Mouse (Mus musculus) thymus, adult 2 months (tissue): ENCODE data around the gene Rps29. TPM values are rescaled to one million over a fixed set of nuclear protein-coding genes. Genes with fewer than 3 reads are reported as not detected.
"Not testable (repeated sequence)": the region's sequence is repeated elsewhere in the genome, so short reads cannot be mapped to it uniquely, and the experiment has no call there.

Experiments used
- DNase-seq: peaks from one replicate; pipeline ENCODE4 v3.0.0; 2021
- H3K27ac ChIP-seq: fragments of 200-500 bp; 2 replicates; pipeline ENCODE4 v1.5.1; 2012; ENCODE audit warnings: low read length, control low read depth; ENCODE audit not compliant: control insufficient read depth, insufficient read depth
- H3K27me3 ChIP-seq: fragments of 200-500 bp; 2 replicates; pipeline ENCODE4 v1.6.1; 2012; ENCODE audit warnings: mild to moderate bottlenecking, low read length, moderate library complexity, mixed read lengths; ENCODE audit not compliant: control insufficient read depth, insufficient read depth
- H3K36me3 ChIP-seq: fragments of 200-500 bp; 2 replicates; pipeline ENCODE4 v1.6.1; 2012; ENCODE audit warnings: mild to moderate bottlenecking, low read length, moderate library complexity; ENCODE audit not compliant: control insufficient read depth, insufficient read depth
- H3K4me1 ChIP-seq: fragments of 200-500 bp; replicated peaks from 2 replicates; pipeline ENCODE4 v1.6.1; 2012; ENCODE audit warnings: low read length; ENCODE audit not compliant: control insufficient read depth, insufficient read depth
- H3K4me3 ChIP-seq: fragments of 200-500 bp; 2 replicates; pipeline ENCODE4 v1.5.1; 2012; ENCODE audit warnings: mild to moderate bottlenecking, low read length, control low read depth, moderate library complexity; ENCODE audit not compliant: control insufficient read depth, insufficient read depth
- CTCF ChIP-seq: fragments of 200-500 bp; IDR thresholded peaks from 2 replicates; pipeline ENCODE4 v1.5.1; 2012; ENCODE audit warnings: mild to moderate bottlenecking, control low read depth, low read length, moderate library complexity, borderline replicate concordance; ENCODE audit not compliant: control insufficient read depth, poor library complexity, insufficient read depth; ENCODE audit errors: extremely low read depth
- POLR2A ChIP-seq: fragments of 200-500 bp; IDR thresholded peaks from 2 replicates; pipeline ENCODE4 v1.6.1; 2012; ENCODE audit warnings: mild to moderate bottlenecking, low read length, control low read depth, moderate library complexity; ENCODE audit not compliant: control insufficient read depth, poor library complexity, insufficient read depth; ENCODE audit errors: extremely low read depth
- WGBS: fragments of 180-500 bp; shearing (Covaris S2); methylation state at CpG from one replicate; pipeline ENCODE4 v1.1.7; 2018; 5-methylcytosine and 5-hydroxymethylcytosine counted together
- polyA plus RNA-seq: library from polyadenylated mRNA; depleted of rRNA; stranded (reverse); fragments of >200 nt; gene quantifications from 2 replicates; pipeline ENCODE4 v1.2.3, GENCODE M21; 2012

Rps29 gene
- polyA plus RNA-seq, 1 experiment = 2,152 TPM

- peaks cover 9% of the 10 kb centered on the region for H3K36me3 ChIP-seq
- no peak for TF ChIP-seq POLR2A
- no peak for TF ChIP-seq CTCF
Observed at GRCm38 (mm10) chr12:69177526-69177925, 18.5 kb upstream of the Rps29 start.

GRCm38 (mm10) chr12:69175975-69176374, 17.0 kb upstream of the Rps29 start:
- Histone ChIP-seq H3K4me3 (no peak overlapping the region), H3K4me1 (no peaks in the 10 kb centered on the region), H3K27me3 (no peaks in the 10 kb centered on the region), H3K27ac (no peak overlapping the region), H3K36me3 (0 out of 2 replicates have a peak, but pooled peaks cover 6% of the 10 kb centered on the region)
- no peak for DNase-seq
- 98% methylated on average over 3 of the region's 3 CpGs for WGBS
- no peak for TF ChIP-seq CTCF
- no peak for TF ChIP-seq POLR2A

More at GRCm38 (mm10) chr12:69177526-69177925, 18.5 kb upstream of the Rps29 start:
- no peak overlapping the region for H3K27ac ChIP-seq
- no peaks in the 10 kb centered on the region for H3K27me3 ChIP-seq
- no peaks in the 10 kb centered on the region for H3K4me1 ChIP-seq
- DNase-seq = no peak
- no peak overlapping the region for H3K4me3 ChIP-seq
- 89% methylated on average over 3 of the region's 3 CpGs for WGBS

GRCm38 (mm10) chr12:69171307-69171706, 12.3 kb upstream of the Rps29 start:
- H3K4me1 ChIP-seq = peaks cover 5% of the 10 kb centered on the region; the same call in 1 of the 2 replicates
- H3K4me3 ChIP-seq = no peak overlapping the region
- 99% methylated on average over 2 of the region's 2 CpGs for WGBS
- H3K27me3 ChIP-seq = no peaks in the 10 kb centered on the region
- no peak for TF ChIP-seq POLR2A
- no peak for TF ChIP-seq CTCF
- DNase-seq = no peak
- H3K27ac ChIP-seq = no peak overlapping the region
- 0 out of 2 replicates have a peak, but pooled peaks cover 6% of the 10 kb centered on the region for H3K36me3 ChIP-seq

- peak; percentile 84 for DNase-seq
- Histone ChIP-seq H3K4me3 (peak within 1 kb of the TSS; percentile 56), H3K27me3 (no peaks in the 10 kb centered on the region), H3K4me1 (peaks cover 5% of the 10 kb centered on the region; the same call in 1 of the 2 replicates), H3K27ac (no peak within 1 kb of the TSS), H3K36me3 (no peaks in the 10 kb centered on the region)
- under 1% methylated on average over 40 of the region's 40 CpGs for WGBS
- TF ChIP-seq CTCF (no peak), POLR2A (no peak; the same call in 1 of the 2 replicates)
Observed at GRCm38 (mm10) chr12:69168461-69169106, 9.6 kb upstream of the Rps29 start, which contains the start of gene Lrr1. TSS of gene Lrr1 (plus strand) at chr12:69168814.

- H3K36me3 ChIP-seq = no peaks in the 10 kb centered on the region
- no peaks in the 10 kb centered on the region for H3K27me3 ChIP-seq
- H3K4me3 ChIP-seq = peak overlapping the region; percentile 56
- 12% methylated on average over 18 of the region's 18 CpGs for WGBS
- TF ChIP-seq CTCF = no peak
- no peak for TF ChIP-seq POLR2A
- no peak for DNase-seq
- peaks cover 5% of the 10 kb centered on the region; the same call in 1 of the 2 replicates for H3K4me1 ChIP-seq
- H3K27ac ChIP-seq = no peak overlapping the region
Observed at GRCm38 (mm10) chr12:69167656-69168460, 8.9 kb upstream of the Rps29 start.

- not testable (repeated sequence) for H3K4me3 ChIP-seq, H3K4me1 ChIP-seq, H3K27me3 ChIP-seq, H3K27ac ChIP-seq, H3K36me3 ChIP-seq, DNase-seq
- 95% methylated on average over 8 of the region's 8 CpGs for WGBS
Observed at GRCm38 (mm10) chr12:69166861-69167581, 8.0 kb upstream of the Rps29 start.
